Mouse (Mus musculus): ENCODE data around the gene D230025D16Rik. TPM values are rescaled to one million over a fixed set of nuclear protein-coding genes. Genes with fewer than 3 reads are reported as not detected.

D230025D16Rik gene
- polyA plus RNA-seq, 1 experiment = 17.2 TPM

DNA sequence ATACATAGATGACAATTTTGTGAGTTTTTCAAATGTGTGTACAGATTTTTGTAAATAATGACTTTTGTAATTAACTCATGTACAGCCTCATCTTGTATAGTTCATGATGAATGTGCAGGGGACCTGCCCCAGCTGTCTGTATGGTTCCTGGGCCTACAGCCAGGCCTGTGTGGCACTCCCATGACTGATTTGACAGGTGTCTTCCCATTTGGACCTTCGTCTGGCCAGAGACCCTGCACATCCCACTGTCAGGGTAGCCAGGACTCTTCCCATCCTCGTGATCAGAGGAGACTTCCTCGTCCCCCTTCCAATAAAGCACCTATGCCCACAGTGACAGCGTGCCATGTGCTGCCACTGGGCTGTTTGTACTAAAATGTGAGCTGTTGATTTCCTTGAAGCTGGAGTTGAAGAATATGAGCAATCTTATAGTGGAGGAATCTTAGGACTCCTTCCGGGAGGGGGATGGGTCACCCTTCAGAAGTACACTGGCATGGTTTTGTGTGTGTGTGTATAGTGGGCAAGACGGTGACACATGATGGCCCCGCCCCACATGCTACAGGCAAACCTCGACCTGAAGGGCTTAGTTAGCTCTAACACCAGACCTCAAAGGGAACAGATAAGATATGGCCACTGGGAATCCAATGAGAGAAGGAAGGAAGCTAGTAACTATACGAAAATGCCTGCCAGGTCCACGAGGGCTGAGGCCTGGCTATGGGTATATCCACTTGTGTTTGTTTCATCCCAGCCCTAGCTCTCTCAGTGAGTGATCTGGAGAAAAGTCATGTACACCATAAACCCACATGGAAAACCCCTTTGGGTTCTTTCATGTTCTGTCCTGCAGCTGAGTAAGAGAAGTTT, 28.0 kb downstream of the D230025D16Rik start:
- TF ChIP-seq CTCF (IDR thresholded peaks at IDR 0.05; ENCODE audit: control insufficient read depth, insufficient read depth, low read length) (no peak), POLR2A (IDR thresholded peaks at IDR 0.05; ENCODE audit: borderline replicate concordance, control insufficient read depth, low read depth, low read length) (no peak)
- WGBS = 68% methylated on average over 10 of the region's 10 CpGs
- no peak overlapping the region for H3K4me3 ChIP-seq (replicated peaks; ENCODE audit: control insufficient read depth, low read depth, low read length)
- H3K27ac ChIP-seq (ENCODE audit: control insufficient read depth, insufficient read depth, low read depth, low read length, poor library complexity) = no peak overlapping the region
- H3K4me1 ChIP-seq (ENCODE audit: control insufficient read depth, insufficient read depth, low read length) = no peaks in the 10 kb centered on the region

DNA sequence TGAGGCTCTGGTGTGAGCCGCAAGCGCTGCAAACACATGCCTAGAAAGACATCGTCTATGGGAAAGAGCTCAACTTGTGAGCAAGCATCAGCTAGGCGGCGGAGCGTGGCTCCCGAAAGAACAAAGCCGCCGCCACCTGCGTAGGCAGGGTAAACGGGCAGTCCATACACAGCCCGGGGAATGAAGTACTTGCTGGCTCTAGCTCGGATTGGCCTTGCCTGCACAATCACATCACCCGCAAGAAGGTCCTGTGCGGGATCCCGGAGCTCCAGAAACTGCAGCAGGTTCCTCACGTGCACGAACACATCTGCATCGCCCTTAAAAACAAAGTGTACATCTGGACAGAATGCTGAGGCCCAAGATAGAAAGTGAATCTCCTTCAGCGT, 28.8 kb downstream of the D230025D16Rik start:
- TF ChIP-seq POLR2A (IDR thresholded peaks at IDR 0.05; ENCODE audit: borderline replicate concordance, control insufficient read depth, low read depth, low read length) (no peak), CTCF (IDR thresholded peaks at IDR 0.05; ENCODE audit: control insufficient read depth, insufficient read depth, low read length) (no peak)
- WGBS = 62% methylated on average over 20 of the region's 20 CpGs
- peak overlapping the region; percentile 58 for H3K4me3 ChIP-seq (replicated peaks; ENCODE audit: control insufficient read depth, low read depth, low read length)
- H3K4me1 ChIP-seq (ENCODE audit: control insufficient read depth, insufficient read depth, low read length) = no peaks in the 10 kb centered on the region
- H3K27ac ChIP-seq (ENCODE audit: control insufficient read depth, insufficient read depth, low read depth, low read length, poor library complexity) = no peak overlapping the region; the same call in 1 of the 2 replicates

DNA sequence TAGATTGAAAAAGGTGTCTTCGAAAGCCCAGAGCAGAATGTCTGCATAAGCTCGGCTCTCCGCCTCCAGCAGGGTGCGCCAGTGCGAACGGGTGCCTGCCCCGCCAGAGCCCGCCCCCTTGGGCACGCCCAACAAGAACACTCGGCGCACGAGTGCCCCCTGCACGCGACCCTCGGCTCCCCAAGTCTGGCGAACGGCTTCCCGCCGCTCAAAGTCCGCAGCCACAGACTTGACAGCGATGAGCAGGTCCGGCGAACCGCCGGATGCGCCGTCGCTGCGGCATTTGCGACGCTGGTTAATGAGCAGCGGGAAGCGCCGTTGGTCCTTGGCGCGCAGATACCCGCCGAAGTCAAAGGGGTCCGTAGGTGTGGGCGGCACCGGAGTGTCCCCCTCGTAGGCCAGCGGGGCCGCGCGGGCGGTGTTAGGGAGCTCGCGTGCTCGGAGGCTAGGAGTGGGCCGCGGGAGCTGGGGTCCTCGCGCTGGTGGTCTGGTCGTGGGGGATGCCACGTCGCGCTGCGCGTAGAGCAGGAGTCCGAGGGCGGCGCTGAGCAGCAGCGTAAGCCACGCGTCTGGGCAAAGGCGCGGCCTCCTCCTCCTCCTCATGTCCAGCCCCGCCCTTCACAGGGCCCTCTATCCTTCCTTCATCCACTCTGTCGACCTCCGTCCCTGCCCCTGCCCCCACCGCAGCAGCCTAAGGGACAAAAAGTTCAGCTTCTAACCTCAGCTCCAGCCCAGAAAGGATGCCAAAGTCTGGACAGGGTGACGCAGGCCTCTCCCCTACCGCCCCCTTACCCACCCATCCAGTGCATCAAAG, 29.4 kb downstream of the D230025D16Rik start:
- peak overlapping the region; percentile 22; the same call in 1 of the 2 replicates for H3K27ac ChIP-seq (ENCODE audit: control insufficient read depth, insufficient read depth, low read depth, low read length, poor library complexity)
- H3K4me1 ChIP-seq (ENCODE audit: control insufficient read depth, insufficient read depth, low read length) = peaks cover under 1% of the 10 kb centered on the region
- WGBS = under 1% methylated on average over 74 of the region's 74 CpGs
- TF ChIP-seq POLR2A (IDR thresholded peaks at IDR 0.05; ENCODE audit: borderline replicate concordance, control insufficient read depth, low read depth, low read length) (no peak; the same call in 1 of the 2 replicates), CTCF (IDR thresholded peaks at IDR 0.05; ENCODE audit: control insufficient read depth, insufficient read depth, low read length) (peak; percentile 83)
- H3K4me3 ChIP-seq (replicated peaks; ENCODE audit: control insufficient read depth, low read depth, low read length) = peak overlapping the region; percentile 58

DNA sequence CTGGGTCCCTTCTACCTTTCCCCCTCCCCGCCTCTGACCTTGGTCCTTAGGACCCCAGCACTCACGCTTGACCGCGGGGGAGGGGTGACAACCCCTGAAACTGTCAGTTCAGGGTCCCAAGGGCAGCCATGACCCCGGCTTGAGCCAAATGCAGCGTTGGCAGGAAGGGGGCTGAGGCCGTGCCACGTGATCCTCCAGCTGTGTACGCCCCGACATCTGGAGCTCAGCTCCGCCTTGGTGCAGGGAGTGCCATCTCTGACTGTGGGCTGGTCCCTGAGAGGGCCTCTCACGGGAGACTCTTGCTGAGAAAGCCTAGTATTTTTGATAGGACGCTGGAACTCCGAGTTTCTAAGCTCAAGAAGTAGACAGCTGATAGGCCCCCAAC, 30.0 kb downstream of the D230025D16Rik start, which contains the start of gene B3gnt9:
B3gnt9 (minus strand) TSS at position 188 of the 385 bp plus-strand sequence.
- Histone ChIP-seq H3K4me3 (replicated peaks; ENCODE audit: control insufficient read depth, low read depth, low read length) (peak within 1 kb of the TSS; percentile 58), H3K4me1 (ENCODE audit: control insufficient read depth, insufficient read depth, low read length) (peaks cover 5% of the 10 kb centered on the region), H3K27ac (ENCODE audit: control insufficient read depth, insufficient read depth, low read depth, low read length, poor library complexity) (peak within 1 kb of the TSS; percentile 22; the same call in 1 of the 2 replicates)
- TF ChIP-seq POLR2A (IDR thresholded peaks at IDR 0.05; ENCODE audit: borderline replicate concordance, control insufficient read depth, low read depth, low read length) (no peak), CTCF (IDR thresholded peaks at IDR 0.05; ENCODE audit: control insufficient read depth, insufficient read depth, low read length) (no peak)
- WGBS = 2% methylated on average over 14 of the region's 14 CpGs

DNA sequence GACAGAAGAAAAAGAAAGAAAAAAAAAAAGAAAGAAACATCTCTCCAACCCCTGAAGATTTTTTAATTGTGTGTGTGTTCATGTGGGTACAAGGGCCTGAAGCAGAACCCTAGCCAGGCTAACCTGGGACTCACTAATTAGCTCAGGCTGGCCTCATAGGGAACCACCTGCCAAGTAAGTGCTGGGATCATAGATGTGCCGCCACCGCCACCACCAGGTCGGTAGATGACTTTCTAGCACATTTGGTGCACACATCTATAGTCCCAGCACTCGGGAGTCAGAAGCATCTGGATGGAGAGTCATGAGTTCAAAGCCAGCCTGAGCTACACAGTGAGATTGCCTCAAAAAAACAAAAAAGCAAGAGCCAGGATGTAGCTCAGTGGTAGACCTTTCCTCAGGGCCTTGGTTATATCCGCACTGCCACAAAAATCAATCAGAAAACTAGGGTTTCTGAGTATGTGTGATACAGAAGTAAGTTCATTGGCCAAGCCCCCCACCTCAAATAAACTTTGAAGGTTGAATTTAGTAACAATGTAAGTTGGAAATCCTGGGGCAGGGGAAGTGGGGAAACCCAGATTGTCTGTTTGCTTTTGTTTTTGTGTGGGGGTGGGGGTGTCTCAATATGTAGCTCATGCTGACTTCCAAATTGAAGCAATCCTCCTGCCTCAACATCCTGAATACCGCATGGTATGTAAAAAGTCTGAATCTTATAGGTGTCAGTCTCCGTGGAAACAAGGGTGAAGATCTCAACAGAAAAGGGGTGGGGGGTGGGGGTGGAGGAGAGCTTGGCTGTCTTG, 32.6 kb downstream of the D230025D16Rik start:
- WGBS = 80% methylated on average over 7 of the region's 7 CpGs
- H3K4me3 ChIP-seq (replicated peaks; ENCODE audit: control insufficient read depth, low read depth, low read length) = no peak overlapping the region
- TF ChIP-seq POLR2A (IDR thresholded peaks at IDR 0.05; ENCODE audit: borderline replicate concordance, control insufficient read depth, low read depth, low read length) (no peak), CTCF (IDR thresholded peaks at IDR 0.05; ENCODE audit: control insufficient read depth, insufficient read depth, low read length) (no peak)
- H3K4me1 ChIP-seq (ENCODE audit: control insufficient read depth, insufficient read depth, low read length) = peaks cover 11% of the 10 kb centered on the region
- H3K27ac ChIP-seq (ENCODE audit: control insufficient read depth, insufficient read depth, low read depth, low read length, poor library complexity) = no peak overlapping the region

DNA sequence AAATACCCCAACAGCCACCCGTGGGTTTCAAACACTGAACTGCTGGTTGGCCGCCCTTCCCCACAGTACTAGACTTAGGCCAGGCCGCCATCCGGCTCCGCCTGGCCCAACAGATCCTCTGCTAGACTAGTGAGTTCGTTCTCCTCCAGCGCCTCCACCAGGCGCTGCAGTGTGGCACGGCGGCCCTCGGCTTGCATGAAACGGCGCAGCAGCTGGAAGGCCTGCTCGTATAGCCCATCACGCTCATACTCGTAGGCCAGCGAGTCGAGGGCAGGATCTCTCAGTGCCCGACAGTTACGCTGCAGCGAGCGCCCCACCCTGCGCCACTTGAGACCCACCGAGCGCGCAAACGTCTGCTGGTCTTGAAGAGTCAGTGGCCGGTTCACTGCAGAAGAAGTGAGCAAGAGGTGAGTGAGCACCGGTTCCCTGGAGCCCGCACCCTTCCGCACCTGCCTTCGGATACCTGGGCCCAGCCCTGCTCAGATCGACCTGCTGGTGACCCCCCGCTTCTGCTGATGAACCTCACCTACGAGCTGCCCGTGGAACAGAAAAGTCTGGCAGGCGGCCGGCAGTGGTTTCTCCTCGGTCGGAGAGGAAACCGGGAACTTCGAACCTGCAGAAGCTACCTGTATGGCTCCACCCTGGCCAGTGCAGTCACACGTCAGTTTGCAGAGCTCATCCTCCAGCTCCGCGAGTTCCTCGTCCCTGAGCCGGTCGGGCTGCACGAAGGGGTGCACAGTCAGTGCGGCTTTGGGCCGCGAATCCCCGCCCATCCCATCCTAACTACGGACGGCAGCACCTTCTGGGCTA, 34.2 kb downstream of the D230025D16Rik start:
- TF ChIP-seq POLR2A (IDR thresholded peaks at IDR 0.05; ENCODE audit: borderline replicate concordance, control insufficient read depth, low read depth, low read length) = no peak
- no peak for TF ChIP-seq CTCF (IDR thresholded peaks at IDR 0.05; ENCODE audit: control insufficient read depth, insufficient read depth, low read length)
- H3K4me1 ChIP-seq (ENCODE audit: control insufficient read depth, insufficient read depth, low read length) = peaks cover 11% of the 10 kb centered on the region
- WGBS = 51% methylated on average over 55 of the region's 55 CpGs
- no peak overlapping the region for H3K27ac ChIP-seq (ENCODE audit: control insufficient read depth, insufficient read depth, low read depth, low read length, poor library complexity)
- peak overlapping the region; percentile 39 for H3K4me3 ChIP-seq (replicated peaks; ENCODE audit: control insufficient read depth, low read depth, low read length)

DNA sequence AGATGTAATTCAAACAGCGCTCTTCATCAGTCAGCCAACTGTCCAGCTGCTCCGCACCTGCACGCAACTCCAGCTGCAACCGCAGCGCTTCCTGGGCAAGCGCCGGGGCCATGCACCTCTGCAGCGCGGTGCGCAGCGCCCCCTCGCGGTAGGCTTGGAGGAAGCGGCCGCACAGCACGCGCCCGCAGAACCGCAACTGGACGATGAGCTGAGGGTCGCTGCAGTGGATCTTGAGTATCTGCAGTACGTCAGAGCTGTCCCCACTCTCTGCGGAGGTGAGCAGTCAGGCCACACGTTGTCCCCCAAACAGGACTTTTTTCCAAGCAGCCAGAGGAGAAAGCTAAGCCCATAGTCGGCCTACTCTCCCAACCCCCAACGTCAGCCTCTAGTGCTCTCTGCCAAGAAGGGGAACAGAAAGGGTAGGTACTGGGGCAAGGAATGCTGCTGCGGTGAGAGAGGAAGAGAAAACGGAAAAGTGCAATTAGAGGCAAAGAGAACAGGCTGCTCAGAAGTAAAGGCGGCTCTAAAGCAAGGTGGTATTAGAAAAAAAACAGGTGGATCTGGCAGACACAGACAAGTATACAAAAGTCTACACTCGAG, 34.9 kb downstream of the D230025D16Rik start:
- H3K4me3 ChIP-seq (replicated peaks; ENCODE audit: control insufficient read depth, low read depth, low read length) = peak overlapping the region; percentile 54

More for the DNA sequence above, 34.9 kb downstream of the D230025D16Rik start:
- 1% methylated on average over 30 of the region's 30 CpGs for WGBS
- Histone ChIP-seq H3K4me1 (ENCODE audit: control insufficient read depth, insufficient read depth, low read length) (peaks cover 11% of the 10 kb centered on the region), H3K27ac (ENCODE audit: control insufficient read depth, insufficient read depth, low read depth, low read length, poor library complexity) (no peak overlapping the region; the same call in 1 of the 2 replicates)
- TF ChIP-seq CTCF (IDR thresholded peaks at IDR 0.05; ENCODE audit: control insufficient read depth, insufficient read depth, low read length) = peak; percentile 95
- TF ChIP-seq POLR2A (IDR thresholded peaks at IDR 0.05; ENCODE audit: borderline replicate concordance, control insufficient read depth, low read depth, low read length) = peak; percentile 48; the same call in 1 of the 2 replicates

All from bone marrow, adult 2 months (tissue).